Mouse (Mus musculus) MEL (cell line): ENCODE results near the gene Nxt1. TPM values are rescaled to one million over a fixed set of nuclear protein-coding genes. Genes with fewer than 3 reads are reported as not detected.

Source experiments
- DNase-seq: peaks from one replicate; pipeline ENCODE4 v3.0.0; 2011; ENCODE audit warnings: low read depth, low spot score
- H3K27ac ChIP-seq: 2 replicates; pipeline ENCODE4 v1.5.1; 2012; ENCODE audit warnings: low read depth, mild to moderate bottlenecking, control low read depth, low read length, moderate library complexity; ENCODE audit not compliant: control insufficient read depth
- H3K27me3 ChIP-seq, 2 experiments: fragments of 150-350 bp in 1 of 2; sonication (generic) in 1 of 2; 2 replicates each; pipeline ENCODE4 v1.6.1; 2012; ENCODE audit warnings: low read length in 2 of 2, mild to moderate bottlenecking in 2 of 2, improper control_type of control experiment in 1 of 2, moderate library complexity in 1 of 2; ENCODE audit not compliant: insufficient read depth in 2 of 2, control insufficient read depth in 1 of 2
- H3K36me3 ChIP-seq, 2 experiments: 2 replicates each; pipeline ENCODE4 v1.6.1; 2012 to 2014; ENCODE audit warnings: low read length in 2 of 2, improper control_type of control experiment in 1 of 2, inconsistent platforms in 1 of 2, mild to moderate bottlenecking in 1 of 2; ENCODE audit not compliant: insufficient read depth in 2 of 2, control insufficient read depth in 1 of 2
- H3K4me1 ChIP-seq, 2 experiments: fragments of 150-350 bp in 1 of 2; sonication (generic) in 1 of 2; 2 replicates each; pipeline ENCODE4 v1.6.1; 2012; ENCODE audit warnings: low read length in 2 of 2, improper control_type of control experiment in 1 of 2, mild to moderate bottlenecking in 1 of 2; ENCODE audit not compliant: insufficient read depth in 2 of 2, control insufficient read depth in 1 of 2
- H3K4me3 ChIP-seq, 2 experiments: fragments of 150-350 bp in 1 of 2; sonication (generic) in 1 of 2; 2 replicates each; pipeline ENCODE4 v1.5.1; 2012; ENCODE audit warnings: low read depth in 2 of 2, low read length in 2 of 2, mild to moderate bottlenecking in 2 of 2, moderate library complexity in 2 of 2, control low read depth in 1 of 2, improper control_type of control experiment in 1 of 2; ENCODE audit not compliant: control insufficient read depth in 1 of 2, insufficient read depth in 1 of 2
- H3K79me2 ChIP-seq: 2 replicates; pipeline ENCODE4 v1.6.1; 2012; ENCODE audit warnings: mild to moderate bottlenecking, low read length, moderate library complexity; ENCODE audit not compliant: control insufficient read depth, poor library complexity, insufficient read depth
- H3K9ac ChIP-seq: 2 replicates; pipeline ENCODE4 v1.6.1; 2012; ENCODE audit warnings: low read depth, mild to moderate bottlenecking, control low read depth, low read length, moderate library complexity; ENCODE audit not compliant: control insufficient read depth, poor library complexity, severe bottlenecking
- H3K9me3 ChIP-seq: fragments of 150-350 bp; sonication (generic); replicated peaks from 2 replicates; pipeline ENCODE4 v1.6.1; 2012; ENCODE audit warnings: mild to moderate bottlenecking, low read length, improper control_type of control experiment, moderate library complexity; ENCODE audit not compliant: insufficient read depth
- CHD1 ChIP-seq: IDR thresholded peaks from 2 replicates; pipeline ENCODE4 v1.6.1; 2012; ENCODE audit warnings: low read depth, mild to moderate bottlenecking, inconsistent platforms, low read length, improper control_type of control experiment
- MAFK ChIP-seq: IDR thresholded peaks from 2 replicates; pipeline ENCODE4 v1.6.1; 2011; ENCODE audit warnings: low read depth, mild to moderate bottlenecking, low read length, improper control_type of control experiment, borderline replicate concordance
- MAZ ChIP-seq: IDR thresholded peaks from 2 replicates; pipeline ENCODE4 v1.6.1; 2012; ENCODE audit warnings: low read depth, mild to moderate bottlenecking, inconsistent platforms, low read length, improper control_type of control experiment
- SMC3 ChIP-seq: IDR thresholded peaks from 2 replicates; pipeline ENCODE4 v1.6.1; 2011; ENCODE audit warnings: low read depth, low read length, improper control_type of control experiment
- polyA plus RNA-seq, 2 experiments: library from polyadenylated mRNA; stranded (reverse) in 1 of 2; unstranded in 1 of 2; fragments of >175 nt in 1 of 2; fragments of >200 nt in 1 of 2; gene quantifications; 2 replicates each; pipeline versions ENCODE4 v1.2.1 to v1.2.4; 2012; ENCODE audit warnings: low replicate concordance in 2 of 2, low read depth in 1 of 2; ENCODE audit not compliant: insufficient read length in 2 of 2, insufficient read depth in 1 of 2, missing spikeins in 1 of 2
- total RNA-seq: library from RNA; depleted of rRNA; stranded (reverse); fragments of 300-350 nt; gene quantifications from 2 replicates; pipeline ENCODE4 v1.2.3, GENCODE M21; 2012; rRNA removed

Gene Nxt1
- total and polyA plus RNA-seq, 3 experiments, result 70.5 to 104 TPM; not detected in 1

DNA sequence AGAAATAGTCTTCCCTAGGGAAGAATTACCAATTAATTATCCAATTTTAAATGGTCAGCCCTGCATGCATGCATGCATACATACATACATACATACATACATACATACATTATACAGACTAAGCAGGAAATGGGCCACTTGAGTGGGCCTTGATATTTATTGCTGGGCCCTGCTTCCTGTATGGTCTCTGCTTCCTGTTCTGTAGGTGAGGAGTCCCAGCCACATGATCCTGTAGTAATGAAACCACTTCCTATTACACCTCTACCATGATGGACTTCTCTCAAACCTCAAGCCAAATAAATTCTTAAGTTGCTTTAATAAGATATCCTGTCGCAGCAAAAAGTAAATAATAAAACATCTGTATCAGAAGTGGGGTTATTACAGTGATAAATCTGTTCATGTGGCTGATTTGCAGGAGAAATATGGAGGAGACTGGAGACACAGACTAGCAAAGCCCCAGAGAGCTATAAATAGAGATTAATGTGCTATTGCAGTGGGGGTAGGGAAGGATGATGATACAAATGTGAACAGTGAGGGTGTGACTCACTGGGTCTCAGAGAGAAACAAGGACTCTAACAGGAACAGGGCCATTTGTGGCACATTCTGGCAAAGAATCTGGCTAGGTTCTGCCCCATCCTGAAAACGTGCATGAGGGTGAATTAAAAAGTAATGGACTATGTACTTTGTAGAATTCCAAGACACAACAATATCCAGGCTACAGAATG lies 47.0 kb downstream of the Nxt1 start:
- Histone ChIP-seq H3K9me3 (no peaks in the 10 kb centered on the region), H3K4me1 (no peaks in the 10 kb centered on the region), H3K9ac (no peak overlapping the region), H3K27me3 (no peaks in the 10 kb centered on the region), H3K27ac (no peak overlapping the region), H3K79me2 (no peaks in the 10 kb centered on the region), H3K36me3 (no peaks in the 10 kb centered on the region), H3K4me3 (no peak overlapping the region)
- DNase-seq, result no peak
- TF ChIP-seq MAFK, result no peak
- no peak for TF ChIP-seq SMC3
- no peak for TF ChIP-seq CHD1
- no peak for TF ChIP-seq MAZ
- TF ChIP-seq, all 39 proteins: peak for 0

Other genes with a start within 250 kb of the Nxt1 start
- gene Cd93, start 229.0 kb upstream of the Nxt1 start, total RNA-seq, result not detected in 2 replicates
- gene Cd93, start 229.0 kb upstream of the Nxt1 start, polyA plus RNA-seq, result not detected
- gene Gzf1, start 8.4 kb downstream of the Nxt1 start, total RNA-seq, result 9.9 and 11.2 TPM in 2 replicates
- 10 to 100 TPM in 1 of 2 experiments, not detected in 1; 17.7 TPM for gene Gzf1, start 8.4 kb downstream of the Nxt1 start, polyA plus RNA-seq
- gene Napb, start 59.9 kb downstream of the Nxt1 start, total RNA-seq, result not detected in 2 replicates
- gene Napb, start 59.9 kb downstream of the Nxt1 start, polyA plus RNA-seq, result not detected
- not detected in 2 replicates for gene Cstl1, start 77.8 kb downstream of the Nxt1 start, total RNA-seq
- gene Cstl1, start 77.8 kb downstream of the Nxt1 start, polyA plus RNA-seq, result not detected
- not detected in 2 replicates for gene Cst11, start 98.9 kb downstream of the Nxt1 start, total RNA-seq
- not detected for gene Cst11, start 98.9 kb downstream of the Nxt1 start, polyA plus RNA-seq
- not detected in 2 replicates for gene 8030411F24Rik, start 109.4 kb downstream of the Nxt1 start, total RNA-seq
- gene 8030411F24Rik, start 109.4 kb downstream of the Nxt1 start, polyA plus RNA-seq, result not detected
- not detected in 2 replicates for gene Cst12, start 116.8 kb downstream of the Nxt1 start, total RNA-seq
- not detected for gene Cst12, start 116.8 kb downstream of the Nxt1 start, polyA plus RNA-seq
- not detected in 2 replicates for gene Cst8, start 126.2 kb downstream of the Nxt1 start, total RNA-seq
- not detected for gene Cst8, start 126.2 kb downstream of the Nxt1 start, polyA plus RNA-seq
- gene Cst13, start 147.5 kb downstream of the Nxt1 start, total RNA-seq, result not detected in 2 replicates
- gene Cst13, start 147.5 kb downstream of the Nxt1 start, polyA plus RNA-seq, result not detected
- not detected in 2 replicates for gene Cst9, start 162.5 kb downstream of the Nxt1 start, total RNA-seq
- gene Cst9, start 162.5 kb downstream of the Nxt1 start, polyA plus RNA-seq, result not detected
- not detected in 2 replicates for gene 9230104L09Rik, start 192.4 kb downstream of the Nxt1 start, total RNA-seq
- not detected for gene 9230104L09Rik, start 192.4 kb downstream of the Nxt1 start, polyA plus RNA-seq
- 104 and 114 TPM in 2 replicates for gene Cst3, start 203.1 kb downstream of the Nxt1 start, total RNA-seq
- 100 to 1,000 TPM in 1 of 2 experiments, not detected in 1; 122 TPM for gene Cst3, start 203.1 kb downstream of the Nxt1 start, polyA plus RNA-seq